Mouse (Mus musculus) cerebellum, adult 11-12 months (tissue): ENCODE measurements around the gene Gtpbp8.
A peak's percentile ranks its signal among the peaks of the same experiment; 100 is the strongest.

Experiments
- DNase-seq: peaks from one replicate; pipeline ENCODE4 v3.0.0; 2022

Gene Gtpbp8

DNA sequence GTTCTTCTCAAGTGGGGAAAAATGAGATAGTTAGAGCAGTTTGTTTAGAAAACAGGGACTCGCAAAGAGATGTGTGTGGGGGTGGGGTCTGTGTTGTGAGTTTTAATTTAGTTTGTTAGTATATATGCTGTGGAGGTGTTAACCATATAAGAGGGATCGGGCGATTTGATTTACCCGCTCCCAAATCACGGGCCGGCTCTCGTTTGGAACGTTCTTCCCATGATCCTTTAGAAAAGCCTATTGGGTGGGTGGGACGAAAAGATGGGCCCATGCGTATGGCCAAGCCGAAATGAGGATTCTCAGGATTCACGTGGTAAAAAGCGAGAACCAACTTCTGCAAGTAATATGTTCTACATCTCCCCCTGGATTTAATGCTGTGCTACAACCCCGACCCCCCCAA is 21.3 kb downstream of the Gtpbp8 start:
- no peak for DNase-seq

GRCm38 (mm10) chr16:44724083-44724787 is 21.9 kb downstream of the Gtpbp8 start, which contains the start of gene Nepro:
Nepro (plus strand) TSS chr16:44724301.
- peak; percentile 94 for DNase-seq

- DNase-seq: no peak
Measured at GRCm38 (mm10) chr16:44722666-44723065, 23.5 kb downstream of the Gtpbp8 start.

DNA sequence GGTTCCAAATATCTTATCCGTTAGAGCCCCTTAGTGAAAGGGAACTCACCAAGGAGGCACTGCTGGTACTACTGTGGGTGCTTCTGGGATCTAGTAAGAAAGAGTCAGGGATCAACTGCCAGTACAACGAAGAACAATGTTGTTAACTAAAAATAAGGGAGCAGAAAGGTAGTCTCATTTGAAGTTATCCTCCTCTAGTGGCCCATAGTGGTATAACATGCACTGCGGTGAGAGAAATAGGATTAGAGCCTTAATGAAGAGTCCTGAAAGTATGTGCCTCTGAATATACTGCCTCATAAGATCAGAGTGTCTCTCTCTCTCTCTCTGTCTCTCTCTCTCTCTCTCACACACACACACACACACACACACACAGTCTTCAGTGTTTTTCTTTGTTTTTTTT is 25.6 kb downstream of the Gtpbp8 start:
- DNase-seq: no peak

DNA sequence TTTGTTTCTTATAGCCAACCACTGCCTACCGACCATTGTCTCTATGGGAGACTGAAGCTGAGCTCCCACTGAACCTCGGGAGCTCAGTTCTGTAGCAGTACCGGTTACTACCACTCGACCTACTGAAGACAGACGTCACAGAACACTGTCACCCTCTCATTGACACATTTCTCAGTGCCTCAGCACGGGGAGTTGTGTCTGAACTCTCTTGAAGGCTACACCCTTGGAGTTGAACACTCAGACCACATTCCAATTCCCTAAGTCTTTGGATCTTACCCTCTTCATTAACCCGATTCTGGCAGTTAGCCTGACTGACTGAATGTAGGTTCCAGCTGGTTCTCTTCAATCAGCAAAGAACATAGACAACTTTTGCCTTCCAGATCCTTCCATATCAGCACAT is 26.8 kb downstream of the Gtpbp8 start:
- no peak for DNase-seq

GRCm38 (mm10) chr16:44717838-44718237 is 28.3 kb downstream of the Gtpbp8 start:
- DNase-seq: no peak

- no peak for DNase-seq
Measured at GRCm38 (mm10) chr16:44717141-44717634, 29.0 kb downstream of the Gtpbp8 start.

GRCm38 (mm10) chr16:44716305-44717140 is 29.6 kb downstream of the Gtpbp8 start:
- DNase-seq: peak; percentile 76

- DNase-seq: no peak
Measured at GRCm38 (mm10) chr16:44703458-44703857, 42.7 kb downstream of the Gtpbp8 start.

GRCm38 (mm10) chr16:44702272-44702671 is 43.9 kb downstream of the Gtpbp8 start:
- no peak for DNase-seq

DNA sequence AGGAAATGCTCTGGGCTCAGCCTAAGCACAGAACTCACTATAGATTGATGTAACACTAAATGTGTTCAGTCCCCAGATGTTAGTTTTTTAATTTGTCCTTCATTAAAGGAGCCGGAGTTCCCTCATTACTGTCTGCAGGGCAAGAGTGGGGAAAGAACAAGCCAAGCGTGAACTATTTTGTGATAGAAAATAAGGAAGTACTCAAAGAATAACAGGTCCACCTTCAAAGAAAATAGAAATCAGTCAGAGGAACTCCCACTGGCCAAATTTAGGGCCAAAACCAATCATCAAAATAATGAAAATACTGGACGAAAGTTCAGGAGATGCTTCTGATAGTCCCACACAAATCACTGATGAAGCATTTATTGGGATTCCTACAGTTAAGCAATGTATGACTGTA is 45.0 kb downstream of the Gtpbp8 start:
- DNase-seq: no peak

- DNase-seq: no peak
Measured at GRCm38 (mm10) chr16:44697473-44698205, 48.5 kb downstream of the Gtpbp8 start.

GRCm38 (mm10) chr16:44695859-44696620 is 50.1 kb downstream of the Gtpbp8 start:
- no peak for DNase-seq

GRCm38 (mm10) chr16:44695214-44695858 is 50.8 kb downstream of the Gtpbp8 start:
- no peak for DNase-seq

DNA sequence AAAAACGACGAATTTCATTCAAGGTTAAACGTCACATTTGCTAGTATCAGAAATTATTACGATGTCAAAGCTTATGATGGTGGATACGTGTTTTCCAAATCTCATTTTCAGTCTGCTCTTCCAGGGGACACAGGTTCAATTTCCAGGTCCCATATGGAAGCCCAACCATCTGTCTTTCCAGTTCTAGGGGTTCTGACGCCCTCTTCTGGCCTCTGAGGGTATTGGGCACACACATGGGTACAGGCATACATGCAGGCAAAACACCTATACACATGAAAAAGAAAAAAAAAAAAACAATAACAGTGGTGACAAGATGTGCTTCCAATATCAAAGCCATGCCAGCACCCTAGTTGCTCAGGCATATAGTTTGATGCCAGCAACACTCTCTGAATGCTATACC is 52.5 kb downstream of the Gtpbp8 start:
- no peak for DNase-seq

DNA sequence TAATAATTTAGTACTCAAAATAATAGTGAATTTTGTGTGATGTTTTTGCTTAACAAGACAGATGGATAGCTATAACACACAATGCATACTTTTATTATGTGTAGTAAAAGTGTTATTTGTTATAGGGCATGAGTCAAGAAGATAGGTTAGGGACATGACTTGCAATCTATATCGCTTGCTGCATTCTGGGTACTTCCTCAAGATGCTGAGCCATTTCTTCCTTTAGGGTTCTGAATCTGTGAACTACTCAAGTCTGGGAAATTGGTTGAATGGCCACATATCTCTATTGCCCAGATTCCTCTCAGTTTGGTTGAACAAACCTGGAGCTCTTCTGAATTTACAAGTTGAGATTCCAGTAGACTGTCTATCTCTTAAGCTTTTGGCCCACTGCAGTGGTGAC is 53.6 kb downstream of the Gtpbp8 start:
- DNase-seq: no peak

GRCm38 (mm10) chr16:44691561-44692141 is 54.5 kb downstream of the Gtpbp8 start:
- DNase-seq: peak; percentile 60

DNA sequence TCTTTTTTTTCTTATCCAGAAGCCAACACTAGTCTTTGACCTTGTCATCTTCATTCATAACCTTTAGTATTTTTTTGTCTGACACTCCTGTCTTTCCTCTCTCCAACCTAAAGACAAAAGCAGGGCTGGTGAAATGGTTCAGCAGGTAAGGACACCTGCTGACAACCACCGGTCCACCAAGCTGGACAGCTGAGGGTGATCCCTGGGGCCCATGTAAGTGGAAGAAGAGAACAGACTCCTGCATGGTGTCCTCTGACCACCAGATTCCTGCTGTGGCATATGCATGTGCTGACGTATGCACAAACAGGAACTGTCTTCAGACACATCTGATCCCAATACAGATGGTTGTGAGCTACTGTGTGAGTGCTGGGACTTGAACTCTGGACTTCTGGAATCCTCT is 55.1 kb downstream of the Gtpbp8 start:
- no peak for DNase-seq

DNA sequence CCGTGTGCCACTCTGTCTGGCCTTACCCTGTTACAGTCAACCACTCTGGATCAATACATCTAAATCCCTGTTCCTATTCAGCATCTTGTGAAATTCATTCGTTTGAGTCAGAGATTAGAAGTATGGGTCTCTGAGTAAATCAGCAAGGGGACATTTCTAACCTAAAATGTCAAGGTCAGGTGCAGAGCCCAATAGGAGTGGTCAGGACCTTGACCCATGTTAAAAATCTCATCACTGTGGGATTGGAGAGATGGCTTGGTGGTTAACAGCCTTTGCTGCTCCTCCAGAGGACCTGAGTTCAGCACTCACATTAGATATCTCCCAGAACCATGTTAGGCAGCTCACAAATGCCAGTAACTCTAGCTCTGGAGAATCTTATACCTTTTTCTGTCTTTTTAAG is 55.7 kb downstream of the Gtpbp8 start:
- DNase-seq: no peak

GRCm38 (mm10) chr16:44688507-44688906 is 57.7 kb downstream of the Gtpbp8 start:
- DNase-seq: no peak

DNA sequence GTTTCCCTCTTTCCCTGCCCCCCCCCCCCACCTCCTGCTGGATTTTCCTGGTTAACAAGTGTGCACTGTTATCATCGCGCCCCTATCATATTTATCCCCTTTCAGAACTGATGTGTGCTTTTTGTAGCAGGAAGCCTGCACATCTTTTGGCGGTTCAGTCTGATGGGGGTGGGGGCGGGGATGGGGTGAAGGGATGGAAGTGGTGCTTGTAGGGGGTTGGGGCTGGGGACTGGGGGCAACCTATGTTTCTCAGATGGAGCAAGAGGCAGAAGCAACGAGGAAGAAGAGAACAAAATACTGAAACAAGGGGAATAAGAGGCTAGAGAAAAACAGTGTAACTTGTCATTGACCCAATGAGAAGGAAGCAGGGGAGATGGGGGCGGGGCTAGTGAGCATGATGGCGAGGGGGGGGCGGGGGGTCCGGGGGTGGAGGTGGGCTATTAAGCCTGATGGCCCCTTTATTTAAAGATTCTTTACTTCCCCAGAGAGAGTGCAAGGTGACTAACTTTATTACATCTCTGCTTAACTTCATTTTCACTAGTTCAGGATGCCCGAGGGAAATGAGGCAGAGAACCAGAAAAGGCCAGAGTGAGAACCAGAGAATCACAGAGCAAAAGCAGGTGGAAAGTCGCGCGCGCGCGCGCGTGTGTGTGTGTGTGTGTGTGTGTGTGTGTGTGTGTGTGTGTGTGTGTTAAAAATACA is 58.3 kb downstream of the Gtpbp8 start:
- DNase-seq: no peak
